Mouse (Mus musculus) T-helper 1 cell (primary cell): ENCODE measurements around the gene Magea1.

Experiments
- in situ Hi-C: fragments of 300-600 bp; cut with MboI, MseI; formaldehyde crosslinking; loops from one replicate; pipeline ENCODE4 v1.15.1; 2025; ENCODE audit warnings: high pct_unique_total_duplicates

Magea1 gene

GRCm38 (mm10) chrX:155089693-155090092 is at the start of gene Magea1:
Gene Magea1, minus strand, starts transcription at chrX:155089793.
- in situ Hi-C loops, result loop anchor here (5.0 kb wide), 1 partner anchor 57 kb away; no protein-coding TSS in a partner anchor

GRCm38 (mm10) chrX:155128312-155128711 is 38.7 kb upstream of the Magea1 start, which contains the start of gene Cldn34b2:
Gene Cldn34b2, minus strand, starts transcription at chrX:155128412.
- in situ Hi-C loops, result loop anchor here (5.0 to 10.0 kb wide), 2 partner anchors 241 to 1734 kb away; no protein-coding TSS in a partner anchor

- in situ Hi-C loops, result no loop called here
Observed at GRCm38 (mm10) chrX:155098024-155098423, 8.4 kb upstream of the Magea1 start.

GRCm38 (mm10) chrX:155093566-155093965 is 4.0 kb upstream of the Magea1 start, which contains the start of gene Magea2:
Gene Magea2, minus strand, starts transcription at chrX:155093666.
- in situ Hi-C loops, result loop anchor here (5.0 kb wide), 1 partner anchor 61 kb away; no protein-coding TSS in a partner anchor

- in situ Hi-C loops, result loop anchor here (5.0 kb wide), 1 partner anchor 66 kb away; the partner anchor contains the start of gene Magea8
Observed at GRCm38 (mm10) chrX:155063045-155063444, 26.5 kb downstream of the Magea1 start, which contains the start of gene Magea5. Gene Magea5, minus strand, starts transcription at chrX:155063145.
